Mouse (Mus musculus) liver, postnatal 0 days (tissue): ENCODE measurements at regions not wholly inside any gene's neighbourhood (a gene's known extent, or its start where the extent isn't known, plus 50 kb on each side); places are given as distances from the start of the nearest gene placed in this dataset.

Experiments used
- CTCF ChIP-seq: sonication (generic); IDR thresholded peaks from 2 replicates; pipeline ENCODE4 v1.5.1; 2016; ENCODE audit warnings: antibody characterized with exemption, low read depth
- EP300 ChIP-seq: IDR thresholded peaks from 2 replicates; pipeline ENCODE4 v1.6.1; 2016; ENCODE audit warnings: antibody characterized with exemption, low read depth, mild to moderate bottlenecking

DNA sequence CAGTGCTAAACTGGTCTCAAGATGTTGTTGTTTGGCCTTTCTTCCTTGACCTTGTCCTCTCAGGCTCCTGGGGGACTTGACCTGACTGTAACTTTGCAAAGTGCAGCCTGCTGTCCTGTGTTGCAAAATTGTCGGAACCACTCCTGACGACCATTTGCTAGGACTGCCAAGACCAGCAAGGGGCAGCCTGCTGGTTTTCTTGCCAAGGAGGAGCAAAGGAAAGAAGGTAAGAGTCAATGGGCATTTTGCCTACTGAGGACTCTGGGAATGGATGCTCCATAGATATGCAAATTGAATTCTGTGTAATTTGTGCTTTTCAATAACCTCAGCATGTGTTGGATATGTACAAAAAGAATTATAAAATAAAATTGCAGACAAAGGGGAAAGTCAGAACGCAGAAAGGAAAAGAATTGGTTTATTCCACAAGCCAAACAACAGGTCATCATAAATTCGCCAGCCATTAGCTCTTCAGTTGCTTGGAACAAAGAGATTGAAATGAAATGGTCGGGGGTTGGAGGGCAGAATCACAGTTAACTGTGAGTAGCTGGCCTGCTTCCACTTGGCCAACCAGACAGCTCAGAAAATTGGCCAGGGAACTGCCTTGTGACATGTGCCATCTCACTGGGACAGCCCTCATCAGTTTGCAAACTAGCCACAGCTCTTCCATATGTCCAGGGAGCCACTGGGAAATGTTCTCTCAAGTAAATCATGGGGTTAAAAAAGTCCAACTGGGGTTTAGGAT lies 256.5 kb upstream of the Gm10192 start:
- TF ChIP-seq CTCF (no peak), EP300 (no peak)
